Mouse (Mus musculus): ENCODE results near the gene Gm21988. TPM values are rescaled to one million over a fixed set of nuclear protein-coding genes. Genes with fewer than 3 reads are reported as not detected.

Gene Gm21988
- polyA plus RNA-seq, 1 experiment from 2014 or later, result 9.5 TPM

GRCm38 (mm10) chr11:70265252-70265651, 25.6 kb upstream of the Gm21988 start:
- Histone ChIP-seq H3K27me3 (replicated peaks) (peaks cover 5% of the 10 kb centered on the region; the same call in 1 of the 2 replicates), H3K4me1 (peaks cover 18% of the 10 kb centered on the region), H3K4me3 (no peak overlapping the region), H3K9me3 (peaks cover 4% of the 10 kb centered on the region; the same call in 1 of the 2 replicates), H3K27ac (replicated peaks) (no peak overlapping the region), H3K36me3 (no peaks in the 10 kb centered on the region), H3K4me2 (no peak overlapping the region), H3K9ac (no peak overlapping the region)
- ATAC-seq (ENCODE audit: extremely low read depth, insufficient number of reproducible peaks, low FRiP score, low TSS enrichment), result no peak
- 38% methylated on average over 3 of the region's 3 CpGs for WGBS

GRCm38 (mm10) chr11:70259035-70259434, 19.4 kb upstream of the Gm21988 start:
- no peaks in the 10 kb centered on the region for H3K36me3 ChIP-seq
- H3K4me1 ChIP-seq, result peaks cover 15% of the 10 kb centered on the region
- peaks cover 4% of the 10 kb centered on the region; the same call in 1 of the 2 replicates for H3K9me3 ChIP-seq
- H3K27ac ChIP-seq (replicated peaks), result no peak overlapping the region
- H3K27me3 ChIP-seq (replicated peaks), result peaks cover 30% of the 10 kb centered on the region
- no peak overlapping the region for H3K4me3 ChIP-seq
- H3K9ac ChIP-seq, result no peak overlapping the region
- WGBS, result 94% methylated on average over 4 of the region's 4 CpGs
- no peak overlapping the region for H3K4me2 ChIP-seq
- no peak for ATAC-seq (ENCODE audit: extremely low read depth, insufficient number of reproducible peaks, low FRiP score, low TSS enrichment)

- ATAC-seq (ENCODE audit: extremely low read depth, insufficient number of reproducible peaks, low FRiP score, low TSS enrichment), result 0 out of 2 replicates have a peak, but pooled peaks have one; percentile 46
- Histone ChIP-seq H3K9ac (peak within 1 kb of the TSS; percentile 75), H3K27ac (replicated peaks) (no peak within 1 kb of the TSS), H3K27me3 (replicated peaks) (peaks cover 65% of the 10 kb centered on the region), H3K4me2 (peak within 1 kb of the TSS; percentile 74), H3K9me3 (no peaks in the 10 kb centered on the region), H3K36me3 (no peaks in the 10 kb centered on the region), H3K4me1 (peaks cover 19% of the 10 kb centered on the region), H3K4me3 (peak within 1 kb of the TSS; percentile 50)
- WGBS, result under 1% methylated on average over 25 of the region's 25 CpGs
These were observed 15.4 kb upstream of the Gm21988 start, which contains the start of gene Alox12 for GRCm38 (mm10) chr11:70254931-70255531. Alox12 (minus strand) TSS chr11:70255353.

GRCm38 (mm10) chr11:70254337-70254736, 14.7 kb upstream of the Gm21988 start:
- H3K4me3 ChIP-seq, result peak overlapping the region; percentile 50
- no peak overlapping the region for H3K27ac ChIP-seq (replicated peaks)
- peak overlapping the region; percentile 75 for H3K9ac ChIP-seq
- H3K36me3 ChIP-seq, result no peaks in the 10 kb centered on the region
- ATAC-seq (ENCODE audit: extremely low read depth, insufficient number of reproducible peaks, low FRiP score, low TSS enrichment), result no peak
- H3K27me3 ChIP-seq (replicated peaks), result peaks cover 72% of the 10 kb centered on the region
- 4% methylated on average over 18 of the region's 18 CpGs for WGBS
- H3K4me2 ChIP-seq, result peak overlapping the region; percentile 74
- peaks cover 19% of the 10 kb centered on the region for H3K4me1 ChIP-seq
- no peaks in the 10 kb centered on the region for H3K9me3 ChIP-seq

- Histone ChIP-seq H3K27me3 (replicated peaks) (peaks cover 89% of the 10 kb centered on the region), H3K4me3 (no peak overlapping the region), H3K4me1 (peaks cover 19% of the 10 kb centered on the region), H3K4me2 (no peak overlapping the region), H3K27ac (replicated peaks) (no peak overlapping the region), H3K9me3 (no peaks in the 10 kb centered on the region), H3K36me3 (no peaks in the 10 kb centered on the region), H3K9ac (no peak overlapping the region)
- no peak for ATAC-seq (ENCODE audit: extremely low read depth, insufficient number of reproducible peaks, low FRiP score, low TSS enrichment)
- WGBS, result 60% methylated on average over 8 of the region's 8 CpGs
These were observed 12.2 kb upstream of the Gm21988 start for GRCm38 (mm10) chr11:70251853-70252252.

- Histone ChIP-seq H3K27me3 (replicated peaks) (peaks cover 85% of the 10 kb centered on the region), H3K4me2 (no peak overlapping the region), H3K4me3 (no peak overlapping the region), H3K9ac (no peak overlapping the region), H3K27ac (replicated peaks) (no peak overlapping the region), H3K9me3 (no peaks in the 10 kb centered on the region), H3K4me1 (peaks cover 15% of the 10 kb centered on the region), H3K36me3 (no peaks in the 10 kb centered on the region)
- ATAC-seq (ENCODE audit: extremely low read depth, insufficient number of reproducible peaks, low FRiP score, low TSS enrichment), result no peak
- WGBS, result 41% methylated on average over 11 of the region's 11 CpGs
These were observed 10.5 kb upstream of the Gm21988 start for GRCm38 (mm10) chr11:70250150-70250549.

GRCm38 (mm10) chr11:70247136-70247845, 7.7 kb upstream of the Gm21988 start:
- no peak for ATAC-seq (ENCODE audit: extremely low read depth, insufficient number of reproducible peaks, low FRiP score, low TSS enrichment)
- no peak overlapping the region for H3K9ac ChIP-seq
- H3K27ac ChIP-seq (replicated peaks), result no peak overlapping the region
- H3K4me3 ChIP-seq, result no peak overlapping the region
- peaks cover 65% of the 10 kb centered on the region for H3K27me3 ChIP-seq (replicated peaks)
- no peak overlapping the region for H3K4me2 ChIP-seq
- no peaks in the 10 kb centered on the region for H3K9me3 ChIP-seq
- WGBS, result 48% methylated on average over 9 of the region's 9 CpGs
- H3K4me1 ChIP-seq, result no peaks in the 10 kb centered on the region
- H3K36me3 ChIP-seq, result no peaks in the 10 kb centered on the region

GRCm38 (mm10) chr11:70242591-70242990, 3.0 kb upstream of the Gm21988 start:
- Histone ChIP-seq H3K4me2 (no peak overlapping the region), H3K9me3 (no peaks in the 10 kb centered on the region), H3K27ac (replicated peaks) (no peak overlapping the region), H3K36me3 (no peaks in the 10 kb centered on the region), H3K27me3 (replicated peaks) (peaks cover 21% of the 10 kb centered on the region), H3K4me1 (peaks cover 15% of the 10 kb centered on the region), H3K4me3 (no peak overlapping the region), H3K9ac (no peak overlapping the region)
- WGBS, result 64% methylated on average over 11 of the region's 11 CpGs
- ATAC-seq (ENCODE audit: extremely low read depth, insufficient number of reproducible peaks, low FRiP score, low TSS enrichment), result no peak

- H3K4me1 ChIP-seq, result peaks cover 34% of the 10 kb centered on the region
- H3K4me3 ChIP-seq, result peak overlapping the region; percentile 72
- 12% methylated on average over 23 of the region's 23 CpGs for WGBS
- H3K9ac ChIP-seq, result peak overlapping the region; percentile 95
- H3K36me3 ChIP-seq, result peaks cover 17% of the 10 kb centered on the region
- H3K9me3 ChIP-seq, result no peaks in the 10 kb centered on the region
- no peaks in the 10 kb centered on the region for H3K27me3 ChIP-seq (replicated peaks)
- H3K4me2 ChIP-seq, result peak overlapping the region; percentile 77
- no peak for ATAC-seq (ENCODE audit: extremely low read depth, insufficient number of reproducible peaks, low FRiP score, low TSS enrichment)
- peak overlapping the region; percentile 93 for H3K27ac ChIP-seq (replicated peaks)
These were observed 814 bp downstream of the Gm21988 start for GRCm38 (mm10) chr11:70238591-70239440.

- H3K27ac ChIP-seq (replicated peaks), result peak within 1 kb of the TSS; percentile 93
- peak; percentile 93 for ATAC-seq (ENCODE audit: extremely low read depth, insufficient number of reproducible peaks, low FRiP score, low TSS enrichment)
- H3K4me2 ChIP-seq, result peak within 1 kb of the TSS; percentile 77
- H3K9ac ChIP-seq, result peak within 1 kb of the TSS; percentile 95
- H3K9me3 ChIP-seq, result no peaks in the 10 kb centered on the region
- H3K4me3 ChIP-seq, result peak within 1 kb of the TSS; percentile 72
- peaks cover 17% of the 10 kb centered on the region for H3K36me3 ChIP-seq
- H3K27me3 ChIP-seq (replicated peaks), result no peaks in the 10 kb centered on the region
- H3K4me1 ChIP-seq, result peaks cover 41% of the 10 kb centered on the region
- WGBS, result under 1% methylated on average over 70 of the region's 70 CpGs
These were observed 2.0 kb downstream of the Gm21988 start, which contains the start of gene 0610010K14Rik for GRCm38 (mm10) chr11:70237457-70238167. 0610010K14Rik (minus strand) TSS chr11:70237914.

All from heart, embryonic 13.5 days (tissue).